Mouse (Mus musculus): ENCODE measurements around the gene Gm17304. TPM values are rescaled to one million over a fixed set of nuclear protein-coding genes. Genes with fewer than 3 reads are reported as not detected.

Gm17304 gene
- polyA plus RNA-seq (2017; shearing (Covaris generic)): not detected

DNA sequence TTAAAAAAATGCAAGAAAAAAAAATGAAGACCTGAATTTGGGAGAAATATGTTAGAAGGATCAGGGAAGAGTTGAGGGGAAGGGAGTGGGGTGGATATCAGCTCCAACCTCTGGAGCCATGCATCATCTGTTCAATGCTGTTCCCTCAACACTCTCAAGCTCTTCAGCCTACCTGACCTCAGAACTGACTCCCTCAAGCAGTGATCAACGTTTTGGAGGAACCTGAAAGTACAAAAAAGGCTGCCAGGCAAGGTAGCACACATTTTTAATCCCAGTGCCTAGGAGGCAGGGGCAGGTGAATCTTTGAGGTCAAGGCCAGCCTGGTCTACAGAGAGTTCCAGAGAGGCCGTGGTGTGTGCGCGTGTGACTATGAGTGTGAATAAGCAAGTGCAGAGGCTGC lies at the start of gene Gm17304:
Gm17304 (plus strand) TSS at position 301 of the 400 bp plus-strand sequence.

Other genes with a start within 250 kb of the Gm17304 start
- gene Barhl2, start 150.9 kb upstream of the Gm17304 start, polyA plus RNA-seq (2017; shearing (Covaris generic)): not detected
- gene Zfp644, start 88.2 kb downstream of the Gm17304 start, polyA plus RNA-seq (2017; shearing (Covaris generic)): 131 TPM